Mouse (Mus musculus): ENCODE data around the gene Bak1. TPM values are rescaled to one million over a fixed set of nuclear protein-coding genes. Genes with fewer than 3 reads are reported as not detected.
"Not testable (repeated sequence)": the region's sequence is repeated elsewhere in the genome, so short reads cannot be mapped to it uniquely, and the experiment has no call there.

Gene Bak1
- polyA plus RNA-seq, 1 experiment from 2014 or later = 10.1 TPM

GRCm38 (mm10) chr17:26995562-26995961, 33.2 kb downstream of the Bak1 start:
- H3K27me3 ChIP-seq (replicated peaks; ENCODE audit: control insufficient read depth, insufficient read depth, low read length) = no peaks in the 10 kb centered on the region
- WGBS = 74% methylated on average over 8 of the region's 8 CpGs
- H3K9ac ChIP-seq (ENCODE audit: low read length) = no peak overlapping the region
- DNase-seq (ENCODE audit: low spot score) (no peak), ATAC-seq (replicated peaks; ENCODE audit: low FRiP score, low TSS enrichment, low read depth) (no peak)
- no peak overlapping the region for H3K4me3 ChIP-seq (ENCODE audit: low read depth, low read length)
- no peaks in the 10 kb centered on the region for H3K4me1 ChIP-seq (replicated peaks; ENCODE audit: control insufficient read depth, insufficient read depth, low read length)
- H3K36me3 ChIP-seq (ENCODE audit: control insufficient read depth, insufficient read depth, low read length) = no peaks in the 10 kb centered on the region
- H3K4me2 ChIP-seq (ENCODE audit: low read length) = no peak overlapping the region
- H3K27ac ChIP-seq (ENCODE audit: low read depth) = no peak overlapping the region
- H3K9me3 ChIP-seq (ENCODE audit: control insufficient read depth, low read length) = no peaks in the 10 kb centered on the region

- H3K9me3 ChIP-seq (ENCODE audit: control insufficient read depth, low read length) = no peaks in the 10 kb centered on the region
- no peak for DNase-seq (ENCODE audit: low spot score)
- H3K27me3 ChIP-seq (replicated peaks; ENCODE audit: control insufficient read depth, insufficient read depth, low read length) = no peaks in the 10 kb centered on the region
- no peak overlapping the region for H3K4me3 ChIP-seq (ENCODE audit: low read depth, low read length)
- no peaks in the 10 kb centered on the region for H3K36me3 ChIP-seq (ENCODE audit: control insufficient read depth, insufficient read depth, low read length)
- H3K4me2 ChIP-seq (ENCODE audit: low read length) = no peak overlapping the region
- no peaks in the 10 kb centered on the region for H3K4me1 ChIP-seq (replicated peaks; ENCODE audit: control insufficient read depth, insufficient read depth, low read length)
- WGBS = 76% methylated on average over 6 of the region's 6 CpGs
- no peak for ATAC-seq (replicated peaks; ENCODE audit: low FRiP score, low TSS enrichment, low read depth)
- no peak overlapping the region for H3K27ac ChIP-seq (ENCODE audit: low read depth)
- no peak overlapping the region for H3K9ac ChIP-seq (ENCODE audit: low read length)
Measured at GRCm38 (mm10) chr17:26995006-26995405, 33.8 kb downstream of the Bak1 start.

DNA sequence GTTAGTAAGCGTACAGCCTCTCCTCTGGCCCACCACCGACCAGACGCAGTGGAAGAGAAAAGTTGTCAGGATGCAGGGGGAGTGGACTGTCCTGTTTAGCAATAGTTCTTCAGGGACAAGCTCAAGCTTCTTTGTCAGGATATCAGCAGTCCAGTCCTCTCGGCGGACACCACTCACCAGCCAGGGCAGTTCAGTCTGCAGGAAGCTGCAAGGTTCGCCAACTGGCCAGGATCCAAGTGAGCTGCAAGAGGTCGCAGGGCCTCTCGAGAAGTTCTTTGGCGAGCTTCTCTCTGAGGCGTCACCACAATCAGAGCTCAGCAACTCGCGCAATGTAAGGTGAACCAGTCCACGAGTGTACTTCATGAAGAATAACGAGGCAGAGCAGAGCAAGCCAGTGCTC, 34.4 kb downstream of the Bak1 start:
- Histone ChIP-seq H3K27ac (ENCODE audit: low read depth) (no peak overlapping the region), H3K4me1 (replicated peaks; ENCODE audit: control insufficient read depth, insufficient read depth, low read length) (no peaks in the 10 kb centered on the region), H3K4me3 (ENCODE audit: low read depth, low read length) (no peak overlapping the region), H3K9me3 (ENCODE audit: control insufficient read depth, low read length) (no peaks in the 10 kb centered on the region), H3K27me3 (replicated peaks; ENCODE audit: control insufficient read depth, insufficient read depth, low read length) (no peaks in the 10 kb centered on the region), H3K36me3 (ENCODE audit: control insufficient read depth, insufficient read depth, low read length) (no peaks in the 10 kb centered on the region), H3K4me2 (ENCODE audit: low read length) (no peak overlapping the region), H3K9ac (ENCODE audit: low read length) (no peak overlapping the region)
- WGBS = 65% methylated on average over 14 of the region's 14 CpGs
- DNase-seq (ENCODE audit: low spot score) = no peak
- ATAC-seq (replicated peaks; ENCODE audit: low FRiP score, low TSS enrichment, low read depth) = no peak

- Histone ChIP-seq H3K4me2 (ENCODE audit: low read length) (no peak overlapping the region), H3K36me3 (ENCODE audit: control insufficient read depth, insufficient read depth, low read length) (no peaks in the 10 kb centered on the region), H3K9me3 (ENCODE audit: control insufficient read depth, low read length) (no peaks in the 10 kb centered on the region), H3K4me1 (replicated peaks; ENCODE audit: control insufficient read depth, insufficient read depth, low read length) (no peaks in the 10 kb centered on the region), H3K27ac (ENCODE audit: low read depth) (no peak overlapping the region), H3K4me3 (ENCODE audit: low read depth, low read length) (no peak overlapping the region), H3K9ac (ENCODE audit: low read length) (no peak overlapping the region), H3K27me3 (replicated peaks; ENCODE audit: control insufficient read depth, insufficient read depth, low read length) (no peaks in the 10 kb centered on the region)
- DNase-seq (ENCODE audit: low spot score) (no peak), ATAC-seq (replicated peaks; ENCODE audit: low FRiP score, low TSS enrichment, low read depth) (no peak)
Measured at GRCm38 (mm10) chr17:26990521-26990920, 38.3 kb downstream of the Bak1 start.

GRCm38 (mm10) chr17:26985503-26986179, 43.2 kb downstream of the Bak1 start:
- Histone ChIP-seq H3K4me3 (ENCODE audit: low read depth, low read length) (no peak overlapping the region), H3K27me3 (replicated peaks; ENCODE audit: control insufficient read depth, insufficient read depth, low read length) (no peaks in the 10 kb centered on the region), H3K4me1 (replicated peaks; ENCODE audit: control insufficient read depth, insufficient read depth, low read length) (no peaks in the 10 kb centered on the region), H3K9ac (ENCODE audit: low read length) (no peak overlapping the region), H3K36me3 (ENCODE audit: control insufficient read depth, insufficient read depth, low read length) (no peaks in the 10 kb centered on the region), H3K27ac (ENCODE audit: low read depth) (no peak overlapping the region), H3K9me3 (ENCODE audit: control insufficient read depth, low read length) (no peaks in the 10 kb centered on the region), H3K4me2 (ENCODE audit: low read length) (no peak overlapping the region)
- WGBS = 67% methylated on average over 10 of the region's 10 CpGs
- DNase-seq (ENCODE audit: low spot score) (no peak), ATAC-seq (replicated peaks; ENCODE audit: low FRiP score, low TSS enrichment, low read depth) (no peak)

DNA sequence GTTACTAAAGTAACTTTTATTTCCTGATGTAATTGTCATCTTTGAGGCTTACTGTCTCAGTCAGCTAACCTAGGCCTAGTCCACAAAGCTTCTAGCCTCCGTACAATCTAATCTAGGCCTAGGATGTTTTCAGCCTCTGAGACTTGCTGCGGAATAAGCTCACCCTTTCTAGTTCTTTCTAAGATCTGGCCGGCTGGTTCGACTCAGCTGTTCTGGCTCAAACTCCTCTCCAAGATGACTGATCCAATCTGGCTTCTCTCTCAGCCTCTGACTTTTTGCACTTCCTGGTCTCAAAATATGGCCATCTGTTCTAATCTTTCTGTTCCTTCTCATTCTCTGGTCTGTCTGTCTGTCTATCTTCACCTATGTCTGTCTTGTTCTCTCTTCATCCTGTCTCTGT, 45.4 kb downstream of the Bak1 start:
- Histone ChIP-seq H3K9me3 (ENCODE audit: control insufficient read depth, low read length) (no peaks in the 10 kb centered on the region), H3K4me3 (ENCODE audit: low read depth, low read length) (no peak overlapping the region), H3K9ac (ENCODE audit: low read length) (no peak overlapping the region), H3K4me2 (ENCODE audit: low read length) (no peak overlapping the region), H3K27ac (ENCODE audit: low read depth) (no peak overlapping the region), H3K27me3 (replicated peaks; ENCODE audit: control insufficient read depth, insufficient read depth, low read length) (no peaks in the 10 kb centered on the region), H3K36me3 (ENCODE audit: control insufficient read depth, insufficient read depth, low read length) (peaks cover 11% of the 10 kb centered on the region), H3K4me1 (replicated peaks; ENCODE audit: control insufficient read depth, insufficient read depth, low read length) (no peaks in the 10 kb centered on the region)
- WGBS = 85% methylated on average over 4 of the region's 4 CpGs
- DNase-seq (ENCODE audit: low spot score) (no peak), ATAC-seq (replicated peaks; ENCODE audit: low FRiP score, low TSS enrichment, low read depth) (no peak)

- no peak overlapping the region for H3K9ac ChIP-seq (ENCODE audit: low read length)
- no peaks in the 10 kb centered on the region; the same call in 1 of the 2 replicates for H3K4me1 ChIP-seq (replicated peaks; ENCODE audit: control insufficient read depth, insufficient read depth, low read length)
- no peak for DNase-seq (ENCODE audit: low spot score)
- 61% methylated on average over 2 of the region's 2 CpGs for WGBS
- H3K9me3 ChIP-seq (ENCODE audit: control insufficient read depth, low read length) = no peaks in the 10 kb centered on the region
- H3K27ac ChIP-seq (ENCODE audit: low read depth) = no peak overlapping the region
- H3K27me3 ChIP-seq (replicated peaks; ENCODE audit: control insufficient read depth, insufficient read depth, low read length) = no peaks in the 10 kb centered on the region
- peaks cover 33% of the 10 kb centered on the region for H3K36me3 ChIP-seq (ENCODE audit: control insufficient read depth, insufficient read depth, low read length)
- no peak overlapping the region for H3K4me3 ChIP-seq (ENCODE audit: low read depth, low read length)
- no peak overlapping the region for H3K4me2 ChIP-seq (ENCODE audit: low read length)
- no peak for ATAC-seq (replicated peaks; ENCODE audit: low FRiP score, low TSS enrichment, low read depth)
Measured at GRCm38 (mm10) chr17:26981050-26981449, 47.8 kb downstream of the Bak1 start.

GRCm38 (mm10) chr17:26979426-26979825, 49.4 kb downstream of the Bak1 start:
- Histone ChIP-seq H3K27me3 (replicated peaks; ENCODE audit: control insufficient read depth, insufficient read depth, low read length) (no peaks in the 10 kb centered on the region), H3K4me2 (ENCODE audit: low read length) (no peak overlapping the region), H3K36me3 (ENCODE audit: control insufficient read depth, insufficient read depth, low read length) (peaks cover 49% of the 10 kb centered on the region), H3K4me3 (ENCODE audit: low read depth, low read length) (no peak overlapping the region), H3K9me3 (ENCODE audit: control insufficient read depth, low read length) (no peaks in the 10 kb centered on the region), H3K27ac (ENCODE audit: low read depth) (no peak overlapping the region), H3K4me1 (replicated peaks; ENCODE audit: control insufficient read depth, insufficient read depth, low read length) (peaks cover 2% of the 10 kb centered on the region; the same call in 1 of the 2 replicates), H3K9ac (ENCODE audit: low read length) (no peak overlapping the region)
- ATAC-seq (replicated peaks; ENCODE audit: low FRiP score, low TSS enrichment, low read depth) (no peak), DNase-seq (ENCODE audit: low spot score) (no peak)
- 78% methylated on average over 2 of the region's 2 CpGs for WGBS

- DNase-seq (ENCODE audit: low spot score); H3K4me3 ChIP-seq (ENCODE audit: low read depth, low read length); H3K9me3 ChIP-seq (ENCODE audit: control insufficient read depth, low read length); ATAC-seq (replicated peaks; ENCODE audit: low FRiP score, low TSS enrichment, low read depth); H3K9ac ChIP-seq (ENCODE audit: low read length); H3K27ac ChIP-seq (ENCODE audit: low read depth); H3K27me3 ChIP-seq (replicated peaks; ENCODE audit: control insufficient read depth, insufficient read depth, low read length); H3K4me2 ChIP-seq (ENCODE audit: low read length): not testable (repeated sequence)
- peaks cover 11% of the 10 kb centered on the region for H3K4me1 ChIP-seq (replicated peaks; ENCODE audit: control insufficient read depth, insufficient read depth, low read length)
- 88% methylated on average over 6 of the region's 6 CpGs for WGBS
- H3K36me3 ChIP-seq (ENCODE audit: control insufficient read depth, insufficient read depth, low read length) = peaks cover 49% of the 10 kb centered on the region
Measured at GRCm38 (mm10) chr17:26977354-26977753, 51.5 kb downstream of the Bak1 start.
